Mouse (Mus musculus): ENCODE results near the gene Ptpn6. TPM values are rescaled to one million over a fixed set of nuclear protein-coding genes. Genes with fewer than 3 reads are reported as not detected.

Ptpn6 gene
- polyA plus RNA-seq (2015; fragmentation: Nextera tagmentation; extraction: Ambion mirVana) = 5.6 and 6.0 TPM in 2 replicates

DNA sequence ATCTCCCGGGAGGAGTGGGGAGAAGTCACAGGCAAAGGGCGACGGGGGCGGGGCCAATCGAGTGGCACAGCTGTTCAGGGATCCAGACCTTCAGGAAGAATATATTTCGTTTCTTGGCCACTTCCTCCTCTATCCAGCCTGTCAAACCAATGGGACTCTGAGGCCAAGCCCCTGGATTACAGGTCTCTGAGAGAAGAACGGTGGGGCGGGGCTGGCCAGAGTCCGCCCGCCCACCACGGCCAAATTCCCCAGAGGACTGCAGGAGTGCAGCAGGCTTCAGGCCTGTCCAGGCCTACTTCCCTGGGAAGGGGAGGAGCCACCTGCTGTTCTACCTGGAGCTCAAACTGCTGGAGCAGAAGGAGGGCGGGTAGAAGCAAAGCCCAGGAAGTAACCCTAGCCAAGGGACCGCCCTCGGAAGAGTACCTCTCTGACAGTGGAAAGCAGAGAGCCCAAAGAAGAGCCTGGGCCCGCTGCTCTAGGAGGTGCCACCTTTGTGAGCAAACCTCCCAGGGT is at the start of gene Ptpn6:
Gene Ptpn6 (minus strand): TSS at position 204 of the 513 bp plus-strand sequence.

DNA sequence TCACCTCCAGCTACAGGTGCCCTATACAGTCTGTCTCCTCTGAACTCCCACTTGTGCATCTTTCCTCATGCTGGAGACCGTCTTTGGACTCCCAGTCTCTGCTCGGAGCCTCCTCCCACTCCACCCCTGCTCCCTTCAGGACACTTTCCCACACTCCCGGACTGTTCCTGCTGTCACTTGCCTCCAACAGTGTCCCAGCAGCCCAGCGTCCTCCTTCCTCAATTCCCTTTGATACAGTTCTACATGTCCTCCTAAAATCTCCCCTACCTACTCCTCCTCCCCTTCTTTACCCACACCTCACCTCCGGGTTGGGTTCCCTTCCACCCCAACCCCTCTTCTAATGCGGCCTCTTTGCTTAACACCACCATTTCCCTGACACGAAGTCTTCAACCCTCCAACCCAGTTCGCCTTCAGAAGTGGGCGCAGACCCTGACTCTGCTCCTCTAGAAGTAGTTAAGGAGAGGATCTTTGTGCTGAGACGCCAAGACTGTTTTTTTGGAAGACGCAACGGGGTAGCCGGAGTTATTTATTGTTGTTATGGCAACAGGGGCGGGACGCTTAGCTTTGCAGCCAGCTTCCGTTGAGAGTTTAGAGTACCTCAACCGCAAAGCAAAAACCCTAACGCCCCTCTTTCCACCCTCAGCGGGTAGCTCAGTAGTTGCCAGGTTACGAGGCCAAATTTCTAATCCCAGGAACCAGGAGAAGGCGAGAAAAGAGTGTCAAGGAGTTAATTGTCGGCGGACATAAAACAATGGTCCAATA is 40.9 kb upstream of the Ptpn6 start, which contains the start of gene Lrrc23:
Gene Lrrc23 (minus strand): TSS at position 506 of the 762 bp plus-strand sequence.

DNA sequence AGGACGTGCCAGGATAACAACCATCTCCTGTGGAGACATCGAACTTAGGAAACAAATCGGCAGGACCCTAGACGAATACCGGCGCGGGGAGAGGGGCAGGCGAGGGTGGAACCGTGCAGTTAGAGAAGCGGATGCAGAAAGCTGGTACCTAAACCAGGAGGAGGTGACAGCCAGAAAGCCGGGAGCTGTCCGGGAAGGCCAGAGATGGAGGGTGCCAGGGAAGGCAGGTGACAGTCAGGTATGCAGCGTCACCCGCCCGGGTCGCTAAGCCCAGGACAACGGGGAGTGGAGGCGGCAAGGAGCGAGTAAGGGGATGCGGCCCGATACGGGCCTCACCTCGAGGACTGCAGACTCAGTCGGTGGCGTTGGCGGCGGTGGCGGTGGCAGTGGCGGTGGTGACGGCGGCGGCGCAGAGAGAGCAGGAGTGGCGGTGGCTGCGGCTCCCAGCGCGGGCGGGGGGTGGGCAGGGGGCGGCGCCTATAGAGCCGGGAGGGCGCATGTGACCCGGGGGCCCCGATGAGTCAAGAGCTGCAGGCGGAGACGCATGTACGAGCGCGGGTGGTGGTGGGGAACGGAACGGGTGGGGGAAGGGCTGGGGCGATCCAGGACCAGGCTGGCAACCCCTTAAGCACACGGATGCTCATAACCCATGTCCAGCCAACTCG is 30.7 kb upstream of the Ptpn6 start, which contains the start of gene Eno2:
Gene Eno2 (minus strand): TSS at position 573 of the 665 bp plus-strand sequence.

DNA sequence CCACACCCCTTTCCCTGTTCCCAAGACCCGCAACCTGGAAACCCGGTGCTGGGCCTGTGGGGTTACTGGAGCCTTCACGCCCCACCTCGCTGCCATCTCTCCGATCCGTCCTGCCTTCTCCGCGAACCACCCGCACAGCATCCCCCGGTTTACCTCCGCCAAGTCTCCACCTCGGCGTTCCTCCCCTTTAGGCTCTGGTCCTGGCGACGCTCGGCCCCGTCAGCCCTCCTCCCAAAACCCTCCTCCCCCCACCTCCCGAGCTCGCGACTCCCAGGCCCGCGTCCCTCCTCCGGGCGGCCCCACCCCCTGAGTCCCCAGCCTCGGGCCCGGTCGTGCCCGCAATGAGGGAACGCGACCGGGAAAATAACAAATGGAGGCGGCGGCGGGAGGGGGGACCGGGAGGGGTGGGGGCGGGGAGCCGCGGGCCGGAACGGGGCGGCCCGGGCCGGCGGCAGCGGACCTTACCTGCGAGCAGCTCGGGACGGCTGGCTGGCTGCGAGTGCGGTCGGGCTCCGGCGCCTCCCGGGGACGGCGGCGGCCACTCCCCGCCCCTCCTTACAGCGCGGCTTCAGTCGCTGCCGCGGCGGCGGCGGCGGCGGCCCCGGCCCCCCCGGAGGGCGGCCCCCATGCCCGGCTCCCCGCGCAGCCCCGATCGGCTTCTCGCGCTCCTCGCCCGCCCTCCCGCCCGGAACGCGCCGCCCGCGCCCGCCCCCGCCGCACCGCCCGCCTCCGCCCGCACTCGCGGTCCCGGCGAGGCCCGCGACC is 17.5 kb upstream of the Ptpn6 start, which contains the start of the genes Gm45234 and Atn1:
Gene Gm45234 (minus strand): TSS at position 191 of the 765 bp plus-strand sequence.
Gene Atn1 (minus strand): TSS at position 694 of the 765 bp plus-strand sequence.

DNA sequence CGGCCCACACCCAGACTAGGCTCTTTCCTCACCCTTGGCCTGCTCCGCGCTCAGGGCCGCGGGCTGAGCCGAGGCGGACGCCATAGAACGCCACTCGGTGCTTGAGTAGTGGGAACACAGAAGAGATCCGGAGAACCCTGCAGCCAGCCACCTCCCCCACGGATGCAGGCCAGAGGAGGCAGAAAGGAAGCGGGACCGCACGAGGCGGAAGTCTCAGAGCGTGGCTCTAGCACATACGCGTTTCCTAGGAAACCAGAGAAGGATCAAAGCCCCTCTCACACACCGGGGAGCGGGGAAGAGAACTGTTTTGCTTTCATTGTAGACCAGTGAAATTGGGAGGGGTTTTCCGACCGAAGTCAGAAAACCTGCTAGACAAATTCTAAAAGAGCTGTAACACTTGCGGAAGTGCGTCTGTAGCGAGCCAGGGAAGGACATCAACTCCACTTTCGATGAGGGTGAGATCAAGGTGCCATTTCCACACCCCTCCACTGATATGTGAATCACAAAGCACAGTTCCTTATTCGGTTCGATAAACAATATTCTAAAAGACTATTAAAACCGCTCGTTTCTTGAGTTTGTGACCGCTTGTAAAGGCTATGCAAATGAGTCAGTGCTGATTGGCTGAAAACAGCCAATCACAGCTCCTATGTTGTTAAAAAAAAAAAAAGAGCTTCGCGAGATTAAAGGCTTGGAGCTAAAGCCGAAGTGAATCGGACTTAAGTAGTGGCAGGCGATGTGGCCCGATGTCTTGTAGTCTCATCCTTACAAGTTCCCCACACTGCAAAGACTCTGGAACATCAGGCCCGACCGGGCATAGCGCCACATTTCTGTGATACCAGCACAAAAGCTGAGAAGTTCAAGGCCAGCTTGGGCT is 2.6 kb upstream of the Ptpn6 start, which contains the start of gene Grcc10:
Gene Grcc10 (minus strand): TSS at position 487 of the 874 bp plus-strand sequence.

DNA sequence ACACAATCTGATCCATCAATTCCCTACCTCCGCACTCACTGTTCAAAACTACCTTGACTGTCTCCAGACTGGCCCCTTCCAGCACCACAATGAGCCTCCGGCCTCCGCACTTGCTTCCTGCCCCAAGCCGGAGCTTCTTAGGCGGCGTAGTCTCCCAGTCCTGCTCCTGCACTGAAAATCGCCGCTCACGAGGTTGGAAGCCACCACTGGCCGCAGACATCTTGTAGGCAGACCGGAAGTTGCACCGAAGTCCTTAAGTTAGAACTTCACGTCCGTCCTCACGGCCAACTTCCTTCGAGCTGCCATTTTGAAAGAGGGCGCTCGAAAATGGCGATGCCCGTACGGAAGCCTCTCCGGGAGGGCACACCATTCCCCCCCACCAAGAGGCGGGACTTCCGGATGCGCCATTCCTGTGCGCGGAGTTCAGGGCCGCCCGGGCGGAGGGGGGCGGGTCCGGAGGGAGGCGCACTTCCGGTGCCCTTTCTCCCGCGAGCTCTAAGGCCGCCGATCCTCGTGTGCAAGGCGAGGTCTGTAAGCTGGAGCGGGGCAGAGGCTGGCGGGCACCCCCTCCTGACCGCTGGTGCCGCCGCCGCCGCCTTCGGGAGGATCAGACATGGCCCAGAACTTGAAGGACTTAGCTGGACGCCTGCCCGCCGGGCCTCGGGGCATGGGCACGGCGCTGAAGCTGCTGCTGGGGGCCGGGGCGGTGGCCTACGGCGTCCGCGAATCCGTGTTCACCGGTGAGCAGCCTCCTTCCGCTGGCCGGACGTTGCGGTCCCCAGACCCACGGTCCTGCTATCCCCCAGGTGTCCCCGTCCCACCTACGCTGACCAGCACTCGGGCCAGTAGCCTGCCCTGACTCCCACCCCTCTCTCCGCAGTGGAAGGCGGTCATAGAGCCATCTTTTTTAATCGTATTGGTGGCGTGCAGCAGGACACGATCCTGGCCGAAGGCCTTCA is 26.4 kb downstream of the Ptpn6 start, which contains the start of the genes Emg1 and Phb2:
Gene Emg1 (minus strand): TSS at position 355 of the 959 bp plus-strand sequence.
Gene Phb2 (plus strand): TSS at position 513 of the 959 bp plus-strand sequence.

MicroRNA genes within 50 kb of the gene (microRNA counts, 519-probe panel; counts per million panel counts)
- 40.5 counts per million for microRNA mmu-miR-141
- microRNA mmu-miR-200c = 40.5 counts per million

Small RNA genes lying within 50 kb of the gene (microRNA-seq; reads per million reads assigned to microRNA genes)
- gene Mir141 (1.2 reads per million), gene Mir200c (10.7 reads per million, percentile 22 among the genes with 10 or more reads in this experiment)

Other genes starting within 250 kb of the Ptpn6 start
- gene C1rl, start 245.6 kb downstream of the Ptpn6 start, polyA plus RNA-seq (2015; fragmentation: Nextera tagmentation; extraction: Ambion mirVana) = 0.32 and 0.73 TPM in 2 replicates
- 0.75 and 1.2 TPM in 2 replicates for gene C1ra, start 226.3 kb downstream of the Ptpn6 start, polyA plus RNA-seq (2015; fragmentation: Nextera tagmentation; extraction: Ambion mirVana)
- 0.99 and 1.5 TPM in 2 replicates for gene C1s1, start 196.4 kb downstream of the Ptpn6 start, polyA plus RNA-seq (2015; fragmentation: Nextera tagmentation; extraction: Ambion mirVana)
- not detected in 2 replicates for gene C1rb, start 168.4 kb downstream of the Ptpn6 start, polyA plus RNA-seq (2015; fragmentation: Nextera tagmentation; extraction: Ambion mirVana)
- 0.12 and 0.20 TPM in 2 replicates for gene C1s2, start 102.6 kb downstream of the Ptpn6 start, polyA plus RNA-seq (2015; fragmentation: Nextera tagmentation; extraction: Ambion mirVana)
- gene Lpcat3, start 75.7 kb downstream of the Ptpn6 start, polyA plus RNA-seq (2015; fragmentation: Nextera tagmentation; extraction: Ambion mirVana) = 45.6 and 52.8 TPM in 2 replicates
- 88.4 and 88.9 TPM in 2 replicates for gene Emg1, start 26.5 kb downstream of the Ptpn6 start, polyA plus RNA-seq (2015; fragmentation: Nextera tagmentation; extraction: Ambion mirVana)
- 264 and 265 TPM in 2 replicates for gene Phb2, start 26.4 kb downstream of the Ptpn6 start, polyA plus RNA-seq (2015; fragmentation: Nextera tagmentation; extraction: Ambion mirVana)
- gene Grcc10, start 2.7 kb upstream of the Ptpn6 start, polyA plus RNA-seq (2015; fragmentation: Nextera tagmentation; extraction: Ambion mirVana) = 676 and 680 TPM in 2 replicates
- gene Gm45234, start 17.3 kb upstream of the Ptpn6 start, polyA plus RNA-seq (2015; fragmentation: Nextera tagmentation; extraction: Ambion mirVana) = not detected in 2 replicates
- gene Atn1, start 17.8 kb upstream of the Ptpn6 start, polyA plus RNA-seq (2015; fragmentation: Nextera tagmentation; extraction: Ambion mirVana) = 26.7 and 29.5 TPM in 2 replicates
- 305 and 307 TPM in 2 replicates for gene Eno2, start 31.0 kb upstream of the Ptpn6 start, polyA plus RNA-seq (2015; fragmentation: Nextera tagmentation; extraction: Ambion mirVana)
- gene Lrrc23, start 41.0 kb upstream of the Ptpn6 start, polyA plus RNA-seq (2015; fragmentation: Nextera tagmentation; extraction: Ambion mirVana) = 2.4 and 3.0 TPM in 2 replicates
- gene Spsb2, start 69.9 kb upstream of the Ptpn6 start, polyA plus RNA-seq (2015; fragmentation: Nextera tagmentation; extraction: Ambion mirVana) = 10.3 and 10.9 TPM in 2 replicates
- gene Tpi1, start 75.6 kb upstream of the Ptpn6 start, polyA plus RNA-seq (2015; fragmentation: Nextera tagmentation; extraction: Ambion mirVana) = 467 and 484 TPM in 2 replicates
- gene Usp5, start 90.8 kb upstream of the Ptpn6 start, polyA plus RNA-seq (2015; fragmentation: Nextera tagmentation; extraction: Ambion mirVana) = 154 and 171 TPM in 2 replicates
- 18.2 and 21.2 TPM in 2 replicates for gene Cdca3, start 90.8 kb upstream of the Ptpn6 start, polyA plus RNA-seq (2015; fragmentation: Nextera tagmentation; extraction: Ambion mirVana)
- gene Gnb3, start 101.6 kb upstream of the Ptpn6 start, polyA plus RNA-seq (2015; fragmentation: Nextera tagmentation; extraction: Ambion mirVana) = 0.22 and 0.38 TPM in 2 replicates
- 16.8 and 19.6 TPM in 2 replicates for gene P3h3, start 119.0 kb upstream of the Ptpn6 start, polyA plus RNA-seq (2015; fragmentation: Nextera tagmentation; extraction: Ambion mirVana)
- 35.3 and 42.6 TPM in 2 replicates for gene Gpr162, start 125.3 kb upstream of the Ptpn6 start, polyA plus RNA-seq (2015; fragmentation: Nextera tagmentation; extraction: Ambion mirVana)
- 0.15 TPM in 1 of 2 replicates, not detected in the other for gene Cd4, start 149.5 kb upstream of the Ptpn6 start, polyA plus RNA-seq (2015; fragmentation: Nextera tagmentation; extraction: Ambion mirVana)
- 3.1 and 5.2 TPM in 2 replicates for gene Lag3, start 173.0 kb upstream of the Ptpn6 start, polyA plus RNA-seq (2015; fragmentation: Nextera tagmentation; extraction: Ambion mirVana)
- gene Ptms, start 181.4 kb upstream of the Ptpn6 start, polyA plus RNA-seq (2015; fragmentation: Nextera tagmentation; extraction: Ambion mirVana) = 932 TPM in 2 replicates
- gene Mlf2, start 192.7 kb upstream of the Ptpn6 start, polyA plus RNA-seq (2015; fragmentation: Nextera tagmentation; extraction: Ambion mirVana) = 685 and 704 TPM in 2 replicates
- 111 and 114 TPM in 2 replicates for gene Cops7a, start 226.8 kb upstream of the Ptpn6 start, polyA plus RNA-seq (2015; fragmentation: Nextera tagmentation; extraction: Ambion mirVana)

Measured in neural tube, postnatal 0 days (tissue).